Mouse (Mus musculus): ENCODE measurements around the gene Cd3g. TPM values are rescaled to one million over a fixed set of nuclear protein-coding genes. Genes with fewer than 3 reads are reported as not detected.
A peak's percentile ranks its signal among the peaks of the same experiment; 100 is the strongest.
"Not testable (repeated sequence)": the region's sequence is repeated elsewhere in the genome, so short reads cannot be mapped to it uniquely, and the experiment has no call there.

Cd3g gene
- polyA plus RNA-seq, 1 experiment from 2014 or later, result 0.58 TPM

- no peak overlapping the region for H3K4me2 ChIP-seq (ENCODE audit: low read depth, low read length)
- ATAC-seq (ENCODE audit: low read depth), result no peak
- WGBS (ENCODE audit: insufficient replicate concordance), result 74% methylated on average over 8 of the region's 8 CpGs
These were observed 1.9 kb upstream of the Cd3g start for GRCm38 (mm10) chr9:44982081-44982480.

DNA sequence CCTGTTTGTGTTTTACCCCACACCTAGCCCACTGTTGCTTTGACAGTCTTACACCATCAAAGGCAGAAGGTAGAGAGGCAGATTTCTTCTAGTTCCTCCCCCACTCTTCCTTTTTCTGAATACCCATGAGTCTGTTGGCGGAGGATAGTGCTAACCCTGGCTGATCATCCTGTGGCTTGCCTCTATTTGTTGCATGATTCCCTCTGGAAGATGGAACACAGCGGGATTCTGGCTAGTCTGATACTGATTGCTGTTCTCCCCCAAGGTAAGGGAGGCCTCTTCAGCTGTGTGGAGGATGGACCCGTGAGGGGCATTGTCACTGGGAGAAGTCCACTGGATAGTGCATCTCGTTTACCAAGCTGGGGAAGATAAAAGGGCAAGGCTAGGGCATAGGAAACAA, 1.4 kb upstream of the Cd3g start, which contains the start of gene Cd3d:
TSS of gene Cd3d (plus strand) at position 111 of the 400 bp plus-strand sequence.
- no peaks in the 10 kb centered on the region for H3K9me3 ChIP-seq (replicated peaks; ENCODE audit: control insufficient read depth, low read length)
- no peaks in the 10 kb centered on the region for H3K27me3 ChIP-seq (ENCODE audit: control insufficient read depth, insufficient read depth, low read depth, low read length)
- H3K27ac ChIP-seq (ENCODE audit: low read length), result no peak within 1 kb of the TSS
- H3K9ac ChIP-seq (ENCODE audit: low read depth, low read length), result no peak within 1 kb of the TSS
- H3K36me3 ChIP-seq (ENCODE audit: control insufficient read depth, insufficient read depth), result no peaks in the 10 kb centered on the region
- no peak for ATAC-seq (ENCODE audit: low read depth)
- H3K4me1 ChIP-seq (ENCODE audit: control insufficient read depth, low read depth, low read length), result no peaks in the 10 kb centered on the region; the same call in none of the 2 replicates
- WGBS (ENCODE audit: insufficient replicate concordance), result 53% methylated on average over 4 of the region's 4 CpGs
- H3K4me2 ChIP-seq (ENCODE audit: low read depth, low read length), result no peak within 1 kb of the TSS
- H3K4me3 ChIP-seq (ENCODE audit: low read depth, low read length), result no peak within 1 kb of the TSS

More at GRCm38 (mm10) chr9:44982081-44982480, 1.9 kb upstream of the Cd3g start:
- no peaks in the 10 kb centered on the region for H3K9me3 ChIP-seq (replicated peaks; ENCODE audit: control insufficient read depth, low read length)
- H3K4me3 ChIP-seq (ENCODE audit: low read depth, low read length), result no peak overlapping the region
- no peaks in the 10 kb centered on the region; the same call in none of the 2 replicates for H3K4me1 ChIP-seq (ENCODE audit: control insufficient read depth, low read depth, low read length)
- no peak overlapping the region for H3K27ac ChIP-seq (ENCODE audit: low read length)
- no peaks in the 10 kb centered on the region for H3K27me3 ChIP-seq (ENCODE audit: control insufficient read depth, insufficient read depth, low read depth, low read length)
- H3K36me3 ChIP-seq (ENCODE audit: control insufficient read depth, insufficient read depth), result no peaks in the 10 kb centered on the region
- H3K9ac ChIP-seq (ENCODE audit: low read depth, low read length), result no peak overlapping the region

GRCm38 (mm10) chr9:44981104-44981503, 873 bp upstream of the Cd3g start:
- Histone ChIP-seq H3K4me2 (ENCODE audit: low read depth, low read length) (no peak overlapping the region), H3K9me3 (replicated peaks; ENCODE audit: control insufficient read depth, low read length) (no peaks in the 10 kb centered on the region), H3K36me3 (ENCODE audit: control insufficient read depth, insufficient read depth) (no peaks in the 10 kb centered on the region), H3K9ac (ENCODE audit: low read depth, low read length) (no peak overlapping the region), H3K4me1 (ENCODE audit: control insufficient read depth, low read depth, low read length) (no peaks in the 10 kb centered on the region; the same call in none of the 2 replicates), H3K27ac (ENCODE audit: low read length) (no peak overlapping the region), H3K4me3 (ENCODE audit: low read depth, low read length) (no peak overlapping the region), H3K27me3 (ENCODE audit: control insufficient read depth, insufficient read depth, low read depth, low read length) (peaks cover 3% of the 10 kb centered on the region; the same call in 1 of the 2 replicates)
- ATAC-seq (ENCODE audit: low read depth), result no peak
- 66% methylated on average over 2 of the region's 2 CpGs for WGBS (ENCODE audit: insufficient replicate concordance)

DNA sequence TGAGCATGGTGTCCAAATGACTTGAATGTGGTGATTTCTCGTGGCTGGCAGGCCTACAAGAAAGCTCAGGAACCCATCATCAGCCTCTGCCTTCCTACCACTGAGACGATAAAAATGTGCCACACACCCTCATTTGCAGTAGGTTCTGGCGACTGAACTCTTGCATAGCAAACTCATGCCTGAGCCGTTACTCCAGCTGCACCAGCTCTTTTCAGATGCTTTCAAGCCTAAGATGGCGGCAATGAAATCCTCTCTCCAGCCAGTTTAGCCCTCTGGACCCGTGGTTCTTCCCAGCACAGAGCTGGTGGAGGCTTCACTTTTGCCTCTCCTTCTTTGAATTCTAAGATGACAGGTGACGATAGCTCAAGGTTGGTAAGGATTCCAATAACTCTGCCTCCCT, 425 bp downstream of the Cd3g start:
- H3K36me3 ChIP-seq (ENCODE audit: control insufficient read depth, insufficient read depth), result no peaks in the 10 kb centered on the region
- no peaks in the 10 kb centered on the region; the same call in none of the 2 replicates for H3K4me1 ChIP-seq (ENCODE audit: control insufficient read depth, low read depth, low read length)
- H3K9ac ChIP-seq (ENCODE audit: low read depth, low read length), result no peak overlapping the region
- no peaks in the 10 kb centered on the region for H3K9me3 ChIP-seq (replicated peaks; ENCODE audit: control insufficient read depth, low read length)
- H3K27me3 ChIP-seq (ENCODE audit: control insufficient read depth, insufficient read depth, low read depth, low read length), result peaks cover 3% of the 10 kb centered on the region; the same call in 1 of the 2 replicates
- WGBS (ENCODE audit: insufficient replicate concordance), result 56% methylated on average over 7 of the region's 7 CpGs
- no peak overlapping the region for H3K4me3 ChIP-seq (ENCODE audit: low read depth, low read length)
- H3K27ac ChIP-seq (ENCODE audit: low read length), result no peak overlapping the region
- H3K4me2 ChIP-seq (ENCODE audit: low read depth, low read length), result no peak overlapping the region
- no peak for ATAC-seq (ENCODE audit: low read depth)

DNA sequence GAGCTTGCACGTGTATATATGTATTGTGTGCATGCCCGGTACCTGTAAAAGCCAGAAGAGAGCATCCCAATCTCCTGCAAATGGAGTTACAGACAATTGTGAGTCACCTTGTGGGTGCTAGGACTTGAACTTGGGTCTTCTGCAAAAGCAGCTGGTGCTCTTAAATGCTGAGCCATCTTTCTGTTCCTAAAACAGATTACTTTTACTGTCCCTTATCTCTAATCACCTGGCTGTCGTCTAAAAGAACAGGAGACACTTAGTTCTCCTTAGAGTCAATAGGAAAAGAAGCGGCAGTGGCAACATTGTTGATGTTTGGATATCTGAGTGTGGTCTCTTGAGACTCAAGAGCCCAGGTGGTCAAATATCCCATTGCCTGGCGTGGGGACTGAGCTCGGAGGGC, 2.4 kb downstream of the Cd3g start:
- WGBS (ENCODE audit: insufficient replicate concordance), result 50% methylated on average over 6 of the region's 6 CpGs
- H3K9ac ChIP-seq (ENCODE audit: low read depth, low read length), result no peak overlapping the region
- H3K4me1 ChIP-seq (ENCODE audit: control insufficient read depth, low read depth, low read length), result no peaks in the 10 kb centered on the region; the same call in none of the 2 replicates
- no peak overlapping the region for H3K4me2 ChIP-seq (ENCODE audit: low read depth, low read length)
- H3K27ac ChIP-seq (ENCODE audit: low read length), result no peak overlapping the region
- H3K4me3 ChIP-seq (ENCODE audit: low read depth, low read length), result no peak overlapping the region
- no peaks in the 10 kb centered on the region for H3K9me3 ChIP-seq (replicated peaks; ENCODE audit: control insufficient read depth, low read length)
- peaks cover 7% of the 10 kb centered on the region for H3K27me3 ChIP-seq (ENCODE audit: control insufficient read depth, insufficient read depth, low read depth, low read length)
- no peaks in the 10 kb centered on the region for H3K36me3 ChIP-seq (ENCODE audit: control insufficient read depth, insufficient read depth)
- ATAC-seq (ENCODE audit: low read depth), result no peak

DNA sequence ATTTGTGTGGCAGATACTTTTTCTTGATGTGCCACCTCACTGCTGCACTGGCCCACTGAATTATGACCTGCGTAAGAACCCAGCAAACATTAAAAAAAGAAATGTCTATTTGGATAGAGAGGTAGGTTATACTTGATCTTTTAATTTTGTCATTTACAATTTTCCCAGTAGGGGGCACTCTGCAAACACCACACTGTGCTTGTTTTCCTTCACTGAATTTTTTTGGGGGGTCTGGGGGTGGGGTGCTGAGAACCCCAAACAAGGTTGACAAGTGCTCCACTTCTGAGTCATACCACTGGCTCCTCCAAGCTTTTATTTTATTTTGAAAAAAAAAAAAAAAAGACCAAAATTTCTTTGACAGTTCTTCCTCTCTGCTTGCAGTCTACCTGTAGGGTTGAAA, 10.8 kb downstream of the Cd3g start:
- Histone ChIP-seq H3K9ac (ENCODE audit: low read depth, low read length) (no peak overlapping the region), H3K27me3 (ENCODE audit: control insufficient read depth, insufficient read depth, low read depth, low read length) (peaks cover 5% of the 10 kb centered on the region), H3K4me2 (ENCODE audit: low read depth, low read length) (no peak overlapping the region), H3K27ac (ENCODE audit: low read length) (no peak overlapping the region), H3K9me3 (replicated peaks; ENCODE audit: control insufficient read depth, low read length) (no peaks in the 10 kb centered on the region), H3K36me3 (ENCODE audit: control insufficient read depth, insufficient read depth) (no peaks in the 10 kb centered on the region), H3K4me1 (ENCODE audit: control insufficient read depth, low read depth, low read length) (peaks cover 10% of the 10 kb centered on the region), H3K4me3 (ENCODE audit: low read depth, low read length) (no peak overlapping the region)
- ATAC-seq (ENCODE audit: low read depth), result no peak
- WGBS (ENCODE audit: insufficient replicate concordance), result 47% methylated on average over 1 of the region's 1 CpGs

DNA sequence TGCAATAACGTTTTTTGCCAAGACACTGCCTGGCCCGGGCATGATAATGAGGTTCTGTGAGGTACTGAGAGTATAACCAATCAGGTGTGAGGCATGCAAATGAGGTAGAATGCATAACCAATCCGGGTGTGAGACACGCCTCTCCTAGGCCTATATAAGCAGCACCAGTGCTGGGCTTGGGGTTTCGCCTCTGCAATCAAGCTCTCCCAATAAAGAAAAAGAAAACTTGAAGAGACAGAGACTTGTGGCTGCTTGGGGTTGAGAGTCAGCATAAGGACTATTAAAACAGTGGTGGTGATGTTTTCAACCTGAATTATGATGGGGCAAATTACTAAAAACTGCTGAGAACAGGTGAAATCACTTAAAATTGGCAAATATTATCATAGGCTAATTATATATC, 12.5 kb downstream of the Cd3g start:
- H3K9ac ChIP-seq (ENCODE audit: low read depth, low read length); H3K4me2 ChIP-seq (ENCODE audit: low read depth, low read length); ATAC-seq (ENCODE audit: low read depth); H3K4me3 ChIP-seq (ENCODE audit: low read depth, low read length); H3K36me3 ChIP-seq (ENCODE audit: control insufficient read depth, insufficient read depth); H3K27me3 ChIP-seq (ENCODE audit: control insufficient read depth, insufficient read depth, low read depth, low read length); H3K27ac ChIP-seq (ENCODE audit: low read length); H3K9me3 ChIP-seq (replicated peaks; ENCODE audit: control insufficient read depth, low read length): not testable (repeated sequence)
- H3K4me1 ChIP-seq (ENCODE audit: control insufficient read depth, low read depth, low read length), result peaks cover 15% of the 10 kb centered on the region
- WGBS (ENCODE audit: insufficient replicate concordance), result 70% methylated on average over 5 of the region's 5 CpGs

GRCm38 (mm10) chr9:44966815-44967242, 13.4 kb downstream of the Cd3g start:
- H3K9me3 ChIP-seq (replicated peaks; ENCODE audit: control insufficient read depth, low read length), result no peaks in the 10 kb centered on the region
- H3K4me1 ChIP-seq (ENCODE audit: control insufficient read depth, low read depth, low read length), result peaks cover 15% of the 10 kb centered on the region
- H3K9ac ChIP-seq (ENCODE audit: low read depth, low read length), result no peak overlapping the region
- ATAC-seq (ENCODE audit: low read depth), result no peak; the same call in 1 of the 2 replicates
- no peak overlapping the region for H3K27ac ChIP-seq (ENCODE audit: low read length)
- no peak overlapping the region for H3K4me2 ChIP-seq (ENCODE audit: low read depth, low read length)
- H3K27me3 ChIP-seq (ENCODE audit: control insufficient read depth, insufficient read depth, low read depth, low read length), result peaks cover 3% of the 10 kb centered on the region; the same call in 1 of the 2 replicates
- H3K36me3 ChIP-seq (ENCODE audit: control insufficient read depth, insufficient read depth), result peaks cover 5% of the 10 kb centered on the region; the same call in 1 of the 2 replicates
- no peak overlapping the region for H3K4me3 ChIP-seq (ENCODE audit: low read depth, low read length)
- 12% methylated on average over 3 of the region's 3 CpGs for WGBS (ENCODE audit: insufficient replicate concordance)

DNA sequence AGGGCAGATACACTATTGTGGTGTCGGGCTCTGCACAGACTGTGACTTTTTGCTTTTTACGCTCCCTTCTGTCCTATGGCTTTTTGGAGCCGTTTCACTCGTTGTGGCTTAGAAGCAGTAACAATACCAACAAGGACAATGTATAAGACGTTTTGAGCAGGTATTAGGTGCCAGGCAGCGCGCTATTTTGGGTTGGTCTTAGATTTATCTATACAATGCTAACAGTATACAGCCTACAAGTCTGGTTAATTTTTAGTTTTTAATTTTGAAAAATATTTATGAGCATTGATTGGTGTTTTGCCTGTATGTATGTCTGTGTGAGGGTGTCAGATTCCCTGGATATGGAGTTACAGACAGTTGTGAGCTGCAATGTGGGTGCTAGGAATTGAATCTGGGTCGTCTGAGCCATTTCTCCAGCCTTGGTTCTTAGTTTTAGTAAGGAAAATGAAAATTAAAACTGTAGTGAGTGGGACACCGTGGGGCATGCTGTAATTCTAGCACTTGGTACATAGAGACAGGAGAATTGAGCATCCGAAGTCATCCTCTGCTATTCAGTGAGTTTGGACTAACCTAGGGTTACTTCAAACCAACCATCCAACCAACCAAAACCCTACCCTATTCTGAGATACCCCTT, 14.3 kb downstream of the Cd3g start:
- Histone ChIP-seq H3K4me3 (ENCODE audit: low read depth, low read length) (peak overlapping the region; percentile 64), H3K36me3 (ENCODE audit: control insufficient read depth, insufficient read depth) (peaks cover 8% of the 10 kb centered on the region; the same call in 1 of the 2 replicates), H3K9ac (ENCODE audit: low read depth, low read length) (peak overlapping the region; percentile 50; the same call in 1 of the 2 replicates), H3K27ac (ENCODE audit: low read length) (peak overlapping the region; percentile 80), H3K4me2 (ENCODE audit: low read depth, low read length) (peak overlapping the region; percentile 94), H3K4me1 (ENCODE audit: control insufficient read depth, low read depth, low read length) (peaks cover 15% of the 10 kb centered on the region), H3K9me3 (replicated peaks; ENCODE audit: control insufficient read depth, low read length) (no peaks in the 10 kb centered on the region), H3K27me3 (ENCODE audit: control insufficient read depth, insufficient read depth, low read depth, low read length) (peaks cover 2% of the 10 kb centered on the region; the same call in 1 of the 2 replicates)
- peak; percentile 2; the same call in 1 of the 2 replicates for ATAC-seq (ENCODE audit: low read depth)
- 14% methylated on average over 10 of the region's 10 CpGs for WGBS (ENCODE audit: insufficient replicate concordance)
